15 mouse cellular contexts compared by ENCODE assay signal in the genomic region with DNA sequence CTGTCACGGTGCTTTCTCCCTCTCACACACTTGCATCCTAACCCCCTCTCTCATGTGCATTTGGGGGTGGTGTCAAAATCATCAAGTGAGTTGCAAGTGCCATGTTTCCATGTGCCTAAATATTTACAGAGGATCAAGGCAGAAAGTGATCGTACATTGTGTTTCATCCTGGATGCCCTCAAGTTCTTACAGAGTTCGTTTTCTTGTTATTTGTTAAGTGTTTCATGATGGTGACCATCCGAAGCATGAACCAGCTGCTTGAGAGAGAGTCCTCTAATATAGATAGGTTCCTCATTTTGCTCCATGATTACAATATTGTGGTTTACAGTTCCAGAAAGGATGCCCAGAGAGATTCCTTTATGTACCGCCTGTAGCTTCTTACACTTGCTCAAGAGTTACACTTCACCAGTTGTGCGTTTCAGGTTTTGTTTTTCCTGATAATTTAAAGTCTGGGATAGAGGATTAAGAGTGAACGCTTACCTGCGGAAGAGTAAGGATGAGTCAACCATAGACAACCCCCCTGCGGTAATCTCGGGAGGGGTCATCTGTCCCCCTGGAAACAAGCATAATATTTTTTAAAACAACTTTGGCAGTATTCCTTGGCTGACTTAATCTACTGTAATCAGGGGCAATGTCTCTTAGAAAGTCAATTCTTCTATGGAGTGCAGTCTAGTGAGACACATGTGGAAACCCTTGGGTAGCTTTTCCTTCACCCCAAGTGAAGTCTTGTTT. TPM values are rescaled to one million over a fixed set of nuclear protein-coding genes. Genes with fewer than 3 reads are reported as not detected.
A peak's percentile ranks its signal among the peaks of the same experiment; 100 is the strongest.
DNase-seq lines count a peak whose midpoint lies in the region; ATAC-seq and TF ChIP-seq lines count a peak whose summit lies in the region.
"Had no signal": no experiment of that assay in that cellular context is flagged by ENCODE, and none has a peak within 500 bp of the region (broad histone marks: within the 10 kb centered on the region; RNA-seq: fewer than 3 reads in every experiment).

No protein-coding gene starts in this region.

- POLR2A ChIA-PET in Patski (lab: Charles Lee), result interaction anchor here (1.0 kb wide), 1 partner anchor 21 kb away, joined by 5 read pairs; no protein-coding TSS in a partner anchor

- H3K27me3 ChIP-seq in embryonic facial prominence, embryonic 12.5 days, result no peaks in the 10 kb centered on the region
- H3K27me3 ChIP-seq in embryonic facial prominence, embryonic 10.5 days (replicated peaks; ENCODE audit: low read depth, poor library complexity, severe bottlenecking), result no peaks in the 10 kb centered on the region
- H3K27me3 ChIP-seq in kidney, embryonic 15.5 days, result no peaks in the 10 kb centered on the region
- H3K27me3 ChIP-seq in kidney, adult 2 months (replicated peaks; ENCODE audit: control insufficient read depth, insufficient read depth, low read length), result no peaks in the 10 kb centered on the region
- H3K27me3 ChIP-seq in Patski, result no peaks in the 10 kb centered on the region
- no peaks in the 10 kb centered on the region for H3K27me3 ChIP-seq in limb, embryonic 15.5 days
- H3K27me3 ChIP-seq: liver, embryonic 12.5 days had no signal

- H3K36me3 ChIP-seq in embryonic facial prominence, embryonic 12.5 days, result no peaks in the 10 kb centered on the region
- H3K36me3 ChIP-seq in embryonic facial prominence, embryonic 10.5 days (replicated peaks), result no peaks in the 10 kb centered on the region; the same call in 1 of the 2 replicates
- H3K36me3 ChIP-seq in kidney, embryonic 15.5 days, result 0 out of 2 replicates have a peak, but pooled peaks cover 6% of the 10 kb centered on the region
- no peaks in the 10 kb centered on the region for H3K36me3 ChIP-seq in kidney, adult 2 months (ENCODE audit: control insufficient read depth, insufficient read depth, low read length)
- H3K36me3 ChIP-seq in limb, embryonic 15.5 days, result no peaks in the 10 kb centered on the region
- H3K36me3 ChIP-seq: midbrain, embryonic 10.5 days had no signal

- CTCF ChIA-PET in Patski (lab: Charles Lee), result interaction anchor here (1.1 to 2.9 kb wide), 7 partner anchors 38 to 101 kb away, joined by 3 to 23 read pairs (median 5); no protein-coding TSS in a partner anchor

- H3K9ac ChIP-seq in embryonic facial prominence, embryonic 12.5 days, result no peak overlapping the region
- no peak overlapping the region for H3K9ac ChIP-seq in kidney, embryonic 15.5 days
- H3K9ac ChIP-seq in limb, embryonic 15.5 days, result no peak overlapping the region
- H3K9ac ChIP-seq: liver, embryonic 12.5 days had no signal

- TF ChIP-seq CTCF in kidney, adult 2 months (conservative IDR thresholded peaks at IDR 0.05; ENCODE audit: insufficient read depth, insufficient read length, low read depth, low read length), result no peak
- TF ChIP-seq CTCF in Patski (IDR thresholded peaks at IDR 0.05), result no peak

- H3K9me3 ChIP-seq in embryonic facial prominence, embryonic 12.5 days, result no peaks in the 10 kb centered on the region
- H3K9me3 ChIP-seq in embryonic facial prominence, embryonic 10.5 days, result no peaks in the 10 kb centered on the region
- no peaks in the 10 kb centered on the region for H3K9me3 ChIP-seq in kidney, embryonic 15.5 days (replicated peaks)
- H3K9me3 ChIP-seq in limb, embryonic 15.5 days, result no peaks in the 10 kb centered on the region
- H3K9me3 ChIP-seq: liver, embryonic 12.5 days; midbrain, embryonic 10.5 days had no signal

- in situ Hi-C loops in Patski (cut with MboI; ENCODE audit: low pct_unique_long_range_greater_than_20kb), result loop anchor here (5.0 kb wide), 1 partner anchor 85 kb away; no protein-coding TSS in a partner anchor

- peak overlapping the region; percentile 38; the same call in 1 of the 2 replicates for H3K27ac ChIP-seq in embryonic facial prominence, embryonic 12.5 days
- no peak overlapping the region for H3K27ac ChIP-seq in embryonic facial prominence, embryonic 10.5 days (replicated peaks)
- peak overlapping the region; percentile 54; the same call in 1 of the 2 replicates for H3K27ac ChIP-seq in kidney, embryonic 15.5 days
- no peak overlapping the region for H3K27ac ChIP-seq in kidney, adult 2 months (ENCODE audit: insufficient read depth, low read depth, low read length)
- H3K27ac ChIP-seq in limb, embryonic 15.5 days, result peak overlapping the region; percentile 68; the same call in 1 of the 2 replicates
- H3K27ac ChIP-seq: liver, embryonic 12.5 days; midbrain, embryonic 10.5 days had no signal

- H3K4me1 ChIP-seq in embryonic facial prominence, embryonic 12.5 days, result peaks cover 11% of the 10 kb centered on the region; the same call in 1 of the 2 replicates
- peaks cover 12% of the 10 kb centered on the region for H3K4me1 ChIP-seq in embryonic facial prominence, embryonic 10.5 days
- H3K4me1 ChIP-seq in kidney, embryonic 15.5 days, result peaks cover 17% of the 10 kb centered on the region
- no peaks in the 10 kb centered on the region for H3K4me1 ChIP-seq in kidney, adult 2 months (ENCODE audit: control insufficient read depth, insufficient read depth, low read length)
- peaks cover 17% of the 10 kb centered on the region for H3K4me1 ChIP-seq in limb, embryonic 15.5 days
- H3K4me1 ChIP-seq: liver, embryonic 12.5 days; midbrain, embryonic 10.5 days had no signal

- ATAC-seq in embryonic facial prominence, embryonic 12.5 days (ENCODE audit: insufficient number of reproducible peaks, insufficient read depth, low FRiP score, low TSS enrichment), result no peak
- ATAC-seq in kidney, embryonic 15.5 days (replicated peaks; ENCODE audit: low FRiP score), result no peak
- peak; percentile 16 for ATAC-seq in Patski
- ATAC-seq in limb, embryonic 15.5 days (ENCODE audit: insufficient number of reproducible peaks, low FRiP score, low TSS enrichment, low read depth), result no peak
- ATAC-seq in monocyte, adult 5-6 weeks (replicated peaks; ENCODE audit: insufficient number of reproducible peaks, low FRiP score, low TSS enrichment, poor library complexity, severe bottlenecking), result no peak
- ATAC-seq: forebrain, embryonic 16.5 days; hindbrain, embryonic 16.5 days; liver, embryonic 12.5 days had no signal

- no peak overlapping the region for H3K4me2 ChIP-seq in embryonic facial prominence, embryonic 12.5 days (replicated peaks)
- H3K4me2 ChIP-seq in kidney, embryonic 15.5 days, result peak overlapping the region; percentile 18; the same call in 1 of the 2 replicates
- no peak overlapping the region for H3K4me2 ChIP-seq in limb, embryonic 15.5 days
- H3K4me2 ChIP-seq: liver, embryonic 12.5 days had no signal

- TF ChIP-seq POLR2A in kidney, adult 2 months (IDR thresholded peaks at IDR 0.05; ENCODE audit: low read depth, low read length), result no peak

- no peak overlapping the region for H3K4me3 ChIP-seq in embryonic facial prominence, embryonic 12.5 days
- H3K4me3 ChIP-seq in embryonic facial prominence, embryonic 10.5 days, result no peak overlapping the region
- no peak overlapping the region for H3K4me3 ChIP-seq in kidney, embryonic 15.5 days (replicated peaks)
- no peak overlapping the region for H3K4me3 ChIP-seq in kidney, adult 2 months (ENCODE audit: insufficient read depth, low read depth, low read length)
- no peak overlapping the region for H3K4me3 ChIP-seq in limb, embryonic 15.5 days
- H3K4me3 ChIP-seq: liver, embryonic 12.5 days; midbrain, embryonic 10.5 days had no signal

- 78% methylated on average over 10 of the region's 10 CpGs for WGBS in embryonic facial prominence, embryonic 12.5 days
- WGBS in embryonic facial prominence, embryonic 10.5 days, result 88% methylated on average over 10 of the region's 10 CpGs
- WGBS in kidney, embryonic 15.5 days, result 76% methylated on average over 10 of the region's 10 CpGs
- WGBS in kidney, adult 2 months, result 71% methylated on average over 10 of the region's 10 CpGs
- WGBS in limb, embryonic 15.5 days, result 80% methylated on average over 10 of the region's 10 CpGs

- no peak for DNase-seq in embryonic facial prominence, embryonic 10.5 days (ENCODE audit: low spot score)
- DNase-seq in kidney, adult 2 months, result no peak
- peak; percentile 81 for DNase-seq in Patski (ENCODE audit: low read depth, low spot score)
- no peak for DNase-seq in cerebellum, postnatal 4 days (ENCODE audit: low spot score in 2 of 2)
- DNase-seq: cerebellum, postnatal 14 days; spleen, adult 18-20 months; thymus, adult 18-20 months had no signal

RNA-seq across cellular contexts. Expression of gene Map3k20, which starts 11.7 kb away (rescaled TPM):
- 9.6 and 10.9 TPM in 2 replicates for polyA plus RNA-seq in embryonic facial prominence, embryonic 12.5 days (2016; fragmentation: Nextera tagmentation; extraction: Ambion mirVana)
- polyA plus RNA-seq in embryonic facial prominence, embryonic 10.5 days (2016; fragmentation: Nextera tagmentation; extraction: Ambion mirVana), result 7.3 and 8.7 TPM in 2 replicates
- polyA plus RNA-seq in kidney, embryonic 15.5 days (2015; fragmentation: Nextera tagmentation; extraction: Ambion mirVana), result 14.5 and 14.7 TPM in 2 replicates
- 7.0 and 8.3 TPM in 2 replicates for polyA plus RNA-seq in kidney, adult 2 months (2012; rRNA removed)
- polyA plus RNA-seq in Patski (2021), result 43.6 TPM
- polyA plus RNA-seq in limb, embryonic 15.5 days (2015; fragmentation: Nextera tagmentation; extraction: Ambion mirVana), result 21.4 and 21.8 TPM in 2 replicates
- 10.5 to 11.9 TPM (median 11.2 TPM) in 3 replicates for total RNA-seq in monocyte, adult 5-6 weeks (2017)

Comparison
In these comparisons a context has a peak if more than half of its experiments do, and no peak if none do; other contexts are left out.
1. H3K27ac ChIP-seq: peak in embryonic facial prominence, embryonic 12.5 days (single experiment), kidney, embryonic 15.5 days (single experiment) and limb, embryonic 15.5 days (single experiment); none in embryonic facial prominence, embryonic 10.5 days (single experiment) and kidney, adult 2 months (single experiment).